Mouse (Mus musculus) MEL (cell line): ENCODE measurements around the gene Pcbp2. TPM values are rescaled to one million over a fixed set of nuclear protein-coding genes. Genes with fewer than 3 reads are reported as not detected.
A peak's percentile ranks its signal among the peaks of the same experiment; 100 is the strongest.

Source experiments
- DNase-seq: peaks from one replicate; pipeline ENCODE4 v3.0.0; 2011; ENCODE audit warnings: low read depth, low spot score
- H3K27ac ChIP-seq: 2 replicates; pipeline ENCODE4 v1.5.1; 2012; ENCODE audit warnings: low read depth, mild to moderate bottlenecking, control low read depth, low read length, moderate library complexity; ENCODE audit not compliant: control insufficient read depth
- H3K27me3 ChIP-seq, 2 experiments: fragments of 150-350 bp in 1 of 2; sonication (generic) in 1 of 2; 2 replicates each; pipeline ENCODE4 v1.6.1; 2012; ENCODE audit warnings: low read length in 2 of 2, mild to moderate bottlenecking in 2 of 2, improper control_type of control experiment in 1 of 2, moderate library complexity in 1 of 2; ENCODE audit not compliant: insufficient read depth in 2 of 2, control insufficient read depth in 1 of 2
- H3K36me3 ChIP-seq, 2 experiments: 2 replicates each; pipeline ENCODE4 v1.6.1; 2012 to 2014; ENCODE audit warnings: low read length in 2 of 2, improper control_type of control experiment in 1 of 2, inconsistent platforms in 1 of 2, mild to moderate bottlenecking in 1 of 2; ENCODE audit not compliant: insufficient read depth in 2 of 2, control insufficient read depth in 1 of 2
- H3K4me1 ChIP-seq, 2 experiments: fragments of 150-350 bp in 1 of 2; sonication (generic) in 1 of 2; 2 replicates each; pipeline ENCODE4 v1.6.1; 2012; ENCODE audit warnings: low read length in 2 of 2, improper control_type of control experiment in 1 of 2, mild to moderate bottlenecking in 1 of 2; ENCODE audit not compliant: insufficient read depth in 2 of 2, control insufficient read depth in 1 of 2
- H3K4me3 ChIP-seq, 2 experiments: fragments of 150-350 bp in 1 of 2; sonication (generic) in 1 of 2; 2 replicates each; pipeline ENCODE4 v1.5.1; 2012; ENCODE audit warnings: low read depth in 2 of 2, low read length in 2 of 2, mild to moderate bottlenecking in 2 of 2, moderate library complexity in 2 of 2, control low read depth in 1 of 2, improper control_type of control experiment in 1 of 2; ENCODE audit not compliant: control insufficient read depth in 1 of 2, insufficient read depth in 1 of 2
- H3K79me2 ChIP-seq: 2 replicates; pipeline ENCODE4 v1.6.1; 2012; ENCODE audit warnings: mild to moderate bottlenecking, low read length, moderate library complexity; ENCODE audit not compliant: control insufficient read depth, poor library complexity, insufficient read depth
- H3K9ac ChIP-seq: 2 replicates; pipeline ENCODE4 v1.6.1; 2012; ENCODE audit warnings: low read depth, mild to moderate bottlenecking, control low read depth, low read length, moderate library complexity; ENCODE audit not compliant: control insufficient read depth, poor library complexity, severe bottlenecking
- H3K9me3 ChIP-seq: fragments of 150-350 bp; sonication (generic); replicated peaks from 2 replicates; pipeline ENCODE4 v1.6.1; 2012; ENCODE audit warnings: mild to moderate bottlenecking, low read length, improper control_type of control experiment, moderate library complexity; ENCODE audit not compliant: insufficient read depth
- CHD1 ChIP-seq: IDR thresholded peaks from 2 replicates; pipeline ENCODE4 v1.6.1; 2012; ENCODE audit warnings: low read depth, mild to moderate bottlenecking, inconsistent platforms, low read length, improper control_type of control experiment
- CTCF ChIP-seq, 3 experiments: IDR thresholded peaks in 2 of 3; conservative IDR thresholded peaks in 1 of 3; 2 replicates each; pipeline ENCODE4 v1.5.1; 2011 to 2012; ENCODE audit warnings: low read length in 3 of 3, low read depth in 2 of 3, mild to moderate bottlenecking in 2 of 3, improper control_type of control experiment in 1 of 3, inconsistent platforms in 1 of 3, mixed read lengths in 1 of 3, moderate library complexity in 1 of 3; ENCODE audit not compliant: control insufficient read depth in 1 of 3, insufficient read depth in 1 of 3, poor library complexity in 1 of 3, severe bottlenecking in 1 of 3
- E2F4 ChIP-seq: IDR thresholded peaks from 2 replicates; pipeline ENCODE4 v1.6.1; 2011; ENCODE audit warnings: low read depth, low read length, improper control_type of control experiment, borderline replicate concordance
- EP300 ChIP-seq, 2 experiments: IDR thresholded peaks; 2 replicates each; pipeline ENCODE4 v1.6.1; 2011; ENCODE audit warnings: improper control_type of control experiment in 2 of 2, low read length in 2 of 2, low read depth in 1 of 2, mild to moderate bottlenecking in 1 of 2
- GABPA ChIP-seq: IDR thresholded peaks from 2 replicates; pipeline ENCODE4 v1.6.1; 2012; ENCODE audit warnings: low read depth, mild to moderate bottlenecking, inconsistent platforms, low read length, improper control_type of control experiment, moderate library complexity
- JUND ChIP-seq: IDR thresholded peaks from 2 replicates; pipeline ENCODE4 v1.6.1; 2011; ENCODE audit warnings: low read depth, mild to moderate bottlenecking, improper control_type of control experiment, low read length
- KAT2A ChIP-seq: conservative IDR thresholded peaks from 2 replicates; pipeline ENCODE4 v1.6.1; 2012; ENCODE audit warnings: low read depth, low read length, improper control_type of control experiment, inconsistent platforms
- MAFK ChIP-seq: IDR thresholded peaks from 2 replicates; pipeline ENCODE4 v1.6.1; 2011; ENCODE audit warnings: low read depth, mild to moderate bottlenecking, low read length, improper control_type of control experiment, borderline replicate concordance
- MAX ChIP-seq: IDR thresholded peaks from 2 replicates; pipeline ENCODE4 v1.6.1; 2011; ENCODE audit warnings: low read length, improper control_type of control experiment
- MAZ ChIP-seq: IDR thresholded peaks from 2 replicates; pipeline ENCODE4 v1.6.1; 2012; ENCODE audit warnings: low read depth, mild to moderate bottlenecking, inconsistent platforms, low read length, improper control_type of control experiment
- MEF2A ChIP-seq: IDR thresholded peaks from 2 replicates; pipeline ENCODE4 v1.6.1; 2014; ENCODE audit warnings: low read depth, mild to moderate bottlenecking, inconsistent platforms, low read length, improper control_type of control experiment; ENCODE audit not compliant: poor library complexity, insufficient replicate concordance, severe bottlenecking; ENCODE audit errors: extremely low read depth
- MYB ChIP-seq: IDR thresholded peaks from 2 replicates; pipeline ENCODE4 v1.6.1; 2011; ENCODE audit warnings: mild to moderate bottlenecking, low read depth, low read length, improper control_type of control experiment
- MYC ChIP-seq: IDR thresholded peaks from 2 replicates; pipeline ENCODE4 v1.6.1; 2011; ENCODE audit warnings: low read depth, mild to moderate bottlenecking, low read length, improper control_type of control experiment, moderate library complexity
- NELFE ChIP-seq: IDR thresholded peaks from 2 replicates; pipeline ENCODE4 v1.6.1; 2011; ENCODE audit warnings: low read depth, low read length, improper control_type of control experiment
- POLR2A ChIP-seq, 2 experiments: IDR thresholded peaks; 2 replicates each; pipeline ENCODE4 v1.6.1; 2011 to 2012; ENCODE audit warnings: low read length in 2 of 2, mild to moderate bottlenecking in 2 of 2, control low read depth in 1 of 2, improper control_type of control experiment in 1 of 2, low read depth in 1 of 2, moderate library complexity in 1 of 2; ENCODE audit not compliant: control insufficient read depth in 1 of 2, insufficient read depth in 1 of 2, poor library complexity in 1 of 2
- POLR2AphosphoS2 ChIP-seq: IDR thresholded peaks from 2 replicates; pipeline ENCODE4 v1.6.1; 2011; ENCODE audit warnings: low read length, improper control_type of control experiment
- TBP ChIP-seq: IDR thresholded peaks from 2 replicates; pipeline ENCODE4 v1.8.0; 2011; ENCODE audit warnings: low read depth, low read length, improper control_type of control experiment
- USF1 ChIP-seq: IDR thresholded peaks from 2 replicates; pipeline ENCODE4 v1.6.1; 2014; ENCODE audit warnings: low read depth, mild to moderate bottlenecking, inconsistent platforms, low read length, improper control_type of control experiment, moderate library complexity
- ZMIZ1 ChIP-seq: IDR thresholded peaks from 2 replicates; pipeline ENCODE4 v1.6.1; 2012; ENCODE audit warnings: low read depth, mild to moderate bottlenecking, inconsistent platforms, low read length, improper control_type of control experiment, moderate library complexity
- ZNF384 ChIP-seq: IDR thresholded peaks from 2 replicates; pipeline ENCODE4 v1.6.1; 2012; ENCODE audit warnings: low read depth, mild to moderate bottlenecking, inconsistent platforms, low read length, improper control_type of control experiment
- polyA plus RNA-seq, 2 experiments: library from polyadenylated mRNA; stranded (reverse) in 1 of 2; unstranded in 1 of 2; fragments of >175 nt in 1 of 2; fragments of >200 nt in 1 of 2; gene quantifications; 2 replicates each; pipeline versions ENCODE4 v1.2.1 to v1.2.4; 2012; ENCODE audit warnings: low replicate concordance in 2 of 2, low read depth in 1 of 2; ENCODE audit not compliant: insufficient read length in 2 of 2, insufficient read depth in 1 of 2, missing spikeins in 1 of 2
- total RNA-seq: library from RNA; depleted of rRNA; stranded (reverse); fragments of 300-350 nt; gene quantifications from 2 replicates; pipeline ENCODE4 v1.2.3, GENCODE M21; 2012

The Pcbp2 gene
- total and polyA plus RNA-seq, 3 experiments = 359 to 2,091 (median 977) TPM

DNA sequence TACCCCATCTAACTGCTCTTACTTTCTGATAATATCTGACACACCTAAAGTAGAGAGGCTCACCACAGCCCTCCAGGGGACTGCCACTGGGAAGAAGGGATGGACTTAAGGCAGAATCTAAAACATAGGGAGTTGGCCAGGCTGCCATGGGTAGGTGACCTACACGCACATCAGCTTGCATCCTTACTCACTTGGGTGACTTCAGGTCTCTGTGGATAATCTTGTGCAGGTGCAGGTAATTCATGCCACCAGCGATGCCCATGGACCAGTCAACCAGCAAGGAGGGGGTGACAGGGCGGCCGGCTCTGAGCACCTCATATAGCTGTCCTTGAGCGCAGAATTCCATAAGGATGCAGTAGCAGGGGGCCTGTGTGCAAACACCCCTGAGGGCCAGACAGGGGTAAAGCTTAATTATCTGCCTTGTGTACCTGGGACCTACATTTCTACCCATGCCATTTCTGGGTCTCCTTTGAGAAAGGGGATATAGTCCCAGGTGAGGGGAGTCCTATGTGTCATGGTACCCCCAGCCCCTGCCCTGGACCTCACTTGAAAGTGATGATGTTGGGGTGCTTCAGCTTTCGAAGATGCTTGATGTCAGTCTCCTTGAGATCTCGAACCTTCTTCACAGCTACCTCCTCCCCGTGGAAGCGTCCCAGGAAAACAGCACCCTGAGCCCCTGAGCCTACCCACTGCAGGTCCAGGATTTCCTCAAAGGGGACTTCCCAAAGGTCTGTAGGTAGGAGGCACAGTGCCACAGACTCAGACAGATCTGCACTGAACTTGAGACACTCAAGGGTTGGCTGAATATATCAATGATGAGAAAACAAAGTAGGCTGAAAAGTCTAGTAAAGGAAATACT, 33.8 kb downstream of the Pcbp2 start:
- Histone ChIP-seq H3K4me1 (peaks cover 13 to 15% of the 10 kb centered on the region in 2 experiments), H3K9ac (no peak overlapping the region), H3K27me3 (no peaks in the 10 kb centered on the region), H3K9me3 (no peaks in the 10 kb centered on the region), H3K79me2 (no peaks in the 10 kb centered on the region), H3K4me3 (no peak overlapping the region), H3K27ac (no peak overlapping the region), H3K36me3 (peaks cover 21 to 24% of the 10 kb centered on the region in 2 experiments)
- no peak for DNase-seq
- no peak for TF ChIP-seq ZMIZ1
- no peak for TF ChIP-seq EP300 (IDR thresholded peaks at IDR 0.05; ENCODE audit: low read depth in 1 of 2, low read length in 2 of 2)
- TF ChIP-seq MYC = no peak
- peak; percentile 53 for TF ChIP-seq POLR2AphosphoS2
- TF ChIP-seq E2F4 = no peak
- TF ChIP-seq POLR2A (IDR thresholded peaks at IDR 0.05; ENCODE audit: control insufficient read depth in 1 of 2, insufficient read depth in 1 of 2, low read depth in 1 of 2, low read length in 2 of 2, poor library complexity in 1 of 2) = peak in 1 of 2 experiments; percentile 48; a peak in 1 of 4 replicates
- peak; percentile 21; the same call in 1 of the 2 replicates for TF ChIP-seq KAT2A
- TF ChIP-seq TBP = no peak

DNA sequence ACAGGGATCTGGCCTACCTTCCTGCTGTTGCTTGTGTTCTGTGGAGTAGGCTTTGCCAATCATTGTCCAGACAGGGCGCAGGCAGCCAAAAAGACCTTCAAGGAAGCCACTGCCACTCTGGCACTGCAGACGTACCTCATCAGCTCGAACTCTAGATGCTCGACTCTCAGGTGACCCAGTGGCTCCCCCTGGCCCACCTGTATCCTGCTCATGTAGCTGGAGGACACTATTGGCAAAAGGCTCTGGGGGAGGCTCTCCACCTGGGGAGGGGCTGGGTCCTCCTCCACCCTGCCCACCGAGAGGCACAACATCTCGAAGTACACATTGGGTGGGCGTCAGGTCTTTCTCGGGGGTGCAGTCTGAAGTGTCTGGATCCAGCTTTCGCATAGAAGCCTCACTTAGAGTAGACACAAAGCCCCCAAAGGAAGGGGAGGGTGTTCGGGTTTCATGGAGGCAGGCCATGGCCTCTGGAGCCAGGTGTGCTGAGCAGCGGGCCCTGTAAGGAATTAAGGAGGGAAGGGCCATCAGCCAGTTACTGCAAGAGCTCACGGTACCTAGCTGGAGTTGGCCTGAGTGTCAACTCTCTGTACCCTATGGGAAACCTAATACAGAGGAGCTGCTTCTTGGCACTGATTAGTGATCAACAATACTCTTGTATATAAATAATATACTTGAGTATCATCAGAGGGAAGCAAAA, 34.9 kb downstream of the Pcbp2 start:
- H3K4me3 ChIP-seq = no peak overlapping the region
- H3K27ac ChIP-seq = no peak overlapping the region
- peaks cover 13 to 16% of the 10 kb centered on the region in 2 experiments for H3K36me3 ChIP-seq
- H3K4me1 ChIP-seq = peaks cover 7 to 18% of the 10 kb centered on the region in 2 experiments
- no peak overlapping the region for H3K9ac ChIP-seq
- TF ChIP-seq USF1 = no peak
- TF ChIP-seq ZNF384 = no peak
- TF ChIP-seq MAZ = no peak
- no peak for TF ChIP-seq CHD1
- TF ChIP-seq MEF2A = no peak
- no peak for TF ChIP-seq GABPA
- no peak for TF ChIP-seq NELFE
- no peak for TF ChIP-seq MAFK
- TF ChIP-seq CTCF (IDR thresholded peaks at IDR 0.05 in 2 of 3, conservative IDR thresholded peaks at IDR 0.05 in 1 of 3; ENCODE audit: control insufficient read depth in 1 of 3, insufficient read depth in 1 of 3, low read depth in 2 of 3, low read length in 3 of 3, poor library complexity in 1 of 3, severe bottlenecking in 1 of 3) = no peak
- no peak for TF ChIP-seq MYB
- no peak for TF ChIP-seq MYC
- TF ChIP-seq ZMIZ1 = peak; percentile 40
- TF ChIP-seq MAX = no peak
- TF ChIP-seq POLR2A (IDR thresholded peaks at IDR 0.05; ENCODE audit: control insufficient read depth in 1 of 2, insufficient read depth in 1 of 2, low read depth in 1 of 2, low read length in 2 of 2, poor library complexity in 1 of 2) = peak in 1 of 2 experiments; percentile 37; a peak in 1 of 4 replicates
- TF ChIP-seq POLR2AphosphoS2 = peak; percentile 46
- no peak for TF ChIP-seq JUND
- TF ChIP-seq, all 39 proteins: peak for 3
- Histone ChIP-seq H3K79me2 (no peaks in the 10 kb centered on the region), H3K27me3 (no peaks in the 10 kb centered on the region), H3K9me3 (no peaks in the 10 kb centered on the region)
- no peak for DNase-seq
